Mouse (Mus musculus): ENCODE results near the gene Sec1.
"Not testable (repeated sequence)": the region's sequence is repeated elsewhere in the genome, so short reads cannot be mapped to it uniquely, and the experiment has no call there.

DNA sequence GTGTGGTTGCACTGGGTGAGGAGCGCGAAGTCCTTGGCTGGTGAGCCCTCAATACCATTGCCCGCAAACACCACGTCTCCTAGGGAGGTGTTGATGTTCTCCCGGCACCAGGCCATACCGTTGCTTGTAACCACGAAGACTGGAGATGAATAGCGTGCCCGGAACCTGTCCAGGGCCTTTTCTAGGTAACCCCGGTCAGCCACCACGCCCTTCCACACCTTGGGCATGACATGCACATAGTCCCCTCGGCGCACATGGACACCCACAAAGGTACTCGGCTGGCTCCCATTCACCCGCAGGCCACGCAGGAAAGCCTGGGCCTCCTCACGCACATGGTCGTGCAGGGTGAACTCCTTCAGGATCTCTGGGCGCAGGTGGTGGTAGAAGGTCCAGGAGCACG, 43.7 kb downstream of the Sec1 start:
- TF ChIP-seq POLR2A (IDR thresholded peaks at IDR 0.05; ENCODE audit: borderline replicate concordance, extremely low read depth, low read depth, low read length); CTCF (IDR thresholded peaks at IDR 0.05; ENCODE audit: insufficient read depth, low read length): not testable (repeated sequence)

Data from lung, adult 2 months (tissue).